Mouse (Mus musculus): Measurements from ENCODE around the gene Smim15.

DNA sequence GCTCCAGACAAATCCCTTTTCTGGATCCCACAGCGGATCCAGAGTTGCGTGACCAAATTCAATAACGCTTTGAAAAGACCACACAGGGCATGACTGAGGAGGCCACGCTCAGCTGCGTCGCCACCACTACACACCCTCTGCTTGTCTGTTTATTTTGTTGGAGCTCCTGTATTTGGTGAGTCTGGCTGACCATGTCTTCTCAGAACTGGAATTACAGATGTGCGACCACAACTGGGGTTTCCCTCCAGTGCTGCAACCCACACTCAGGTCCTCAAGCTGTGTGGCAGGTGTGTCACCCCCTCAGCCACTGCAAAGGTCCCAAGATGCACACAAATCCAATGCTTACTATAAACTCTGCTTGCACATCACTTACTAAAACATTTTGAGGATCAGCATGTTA is 48.0 kb downstream of the Smim15 start:
- TF ChIP-seq EP300 (IDR thresholded peaks at IDR 0.05; ENCODE audit: low read depth), result no peak
- no peak for TF ChIP-seq CTCF (IDR thresholded peaks at IDR 0.05; ENCODE audit: low read depth)
